Mouse (Mus musculus): ENCODE measurements around the gene Tmem129. TPM values are rescaled to one million over a fixed set of nuclear protein-coding genes. Genes with fewer than 3 reads are reported as not detected.

Gene Tmem129
- 32.5 and 35.3 TPM in 2 replicates for polyA plus RNA-seq (2015; fragmentation: Nextera tagmentation; extraction: Ambion mirVana)

DNA sequence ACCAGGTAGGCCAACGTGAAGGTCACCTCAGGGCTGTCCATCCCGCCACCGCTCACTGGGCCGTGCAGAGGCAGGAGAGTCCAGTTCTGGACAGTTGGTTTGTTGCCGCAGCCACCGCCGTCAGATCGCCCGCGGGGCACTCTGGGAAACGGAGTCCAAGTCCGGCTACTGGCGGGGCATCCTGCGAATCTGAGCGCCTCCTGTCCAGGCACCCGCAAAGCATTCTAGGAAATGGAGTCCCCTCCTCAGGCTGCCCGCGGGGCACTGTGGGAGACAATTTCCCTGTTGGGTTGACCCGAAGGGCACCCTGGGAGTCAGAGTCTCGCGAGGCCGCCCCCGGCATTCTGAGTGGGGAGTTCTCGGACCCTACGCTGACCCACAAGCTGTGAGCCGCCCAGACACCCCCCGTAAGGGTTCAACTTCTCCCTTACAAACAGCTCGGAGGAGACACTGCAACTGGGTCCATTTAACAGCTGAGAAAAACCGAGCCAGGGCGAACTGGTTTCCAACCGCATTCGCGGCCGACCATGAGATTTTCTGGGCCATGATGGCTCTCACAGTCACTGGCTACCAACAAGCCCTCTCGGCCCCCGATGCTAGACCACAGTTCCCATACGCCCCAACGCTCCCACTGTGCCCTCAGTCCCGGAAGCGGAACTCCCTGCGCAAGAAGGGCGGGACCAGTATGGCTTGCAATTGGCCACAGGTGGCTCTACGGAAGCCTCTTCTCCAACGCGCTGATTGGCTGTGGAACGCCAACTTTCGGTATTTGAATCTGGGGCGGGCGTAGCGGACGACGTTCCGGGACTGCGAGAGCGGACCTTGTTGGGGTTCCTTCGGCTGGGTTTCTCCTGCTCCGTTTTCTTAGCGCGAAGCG is at the start of gene Tmem129, which contains the start of gene Tacc3:
Gene Tmem129, minus strand, starts transcription at position 630 of the 877 bp plus-strand sequence.
Gene Tacc3, plus strand, starts transcription at position 342 of the 877 bp plus-strand sequence.
- Histone ChIP-seq H3K36me3 (ENCODE audit: control insufficient read depth, insufficient read depth, low read length) (0 out of 2 replicates have a peak, but pooled peaks cover 4% of the 10 kb centered on the region), H3K9me3 (ENCODE audit: control insufficient read depth, low read length) (no peaks in the 10 kb centered on the region), H3K4me3 (ENCODE audit: low read length) (peak within 1 kb of the TSS; percentile 86), H3K4me1 (ENCODE audit: control insufficient read depth, insufficient read depth, low read depth, low read length) (peaks cover 22% of the 10 kb centered on the region), H3K27me3 (replicated peaks; ENCODE audit: control insufficient read depth, insufficient read depth, low read length) (no peaks in the 10 kb centered on the region), H3K4me2 (ENCODE audit: low read length) (peak within 1 kb of the TSS; percentile 90), H3K9ac (ENCODE audit: low read depth, low read length) (peak within 1 kb of the TSS; percentile 84), H3K27ac (ENCODE audit: low read depth, low read length) (peak within 1 kb of the TSS; percentile 98)
- peak; percentile 97 for ATAC-seq
- under 1% methylated on average over 57 of the region's 60 CpGs for WGBS

GRCm38 (mm10) chr5:33707163-33707562 is 48.9 kb upstream of the Tmem129 start:
- H3K4me1 ChIP-seq (ENCODE audit: control insufficient read depth, insufficient read depth, low read depth, low read length): peaks cover 16% of the 10 kb centered on the region; the same call in 1 of the 2 replicates
- WGBS: 59% methylated on average over 4 of the region's 4 CpGs
- H3K9ac ChIP-seq (ENCODE audit: low read depth, low read length): no peak overlapping the region
- no peak overlapping the region for H3K27ac ChIP-seq (ENCODE audit: low read depth, low read length)
- 0 out of 2 replicates have a peak, but pooled peaks cover 2% of the 10 kb centered on the region for H3K27me3 ChIP-seq (replicated peaks; ENCODE audit: control insufficient read depth, insufficient read depth, low read length)
- no peak overlapping the region for H3K4me2 ChIP-seq (ENCODE audit: low read length)
- ATAC-seq: no peak
- no peaks in the 10 kb centered on the region for H3K36me3 ChIP-seq (ENCODE audit: control insufficient read depth, insufficient read depth, low read length)
- no peak overlapping the region for H3K4me3 ChIP-seq (ENCODE audit: low read length)
- no peaks in the 10 kb centered on the region for H3K9me3 ChIP-seq (ENCODE audit: control insufficient read depth, low read length)

DNA sequence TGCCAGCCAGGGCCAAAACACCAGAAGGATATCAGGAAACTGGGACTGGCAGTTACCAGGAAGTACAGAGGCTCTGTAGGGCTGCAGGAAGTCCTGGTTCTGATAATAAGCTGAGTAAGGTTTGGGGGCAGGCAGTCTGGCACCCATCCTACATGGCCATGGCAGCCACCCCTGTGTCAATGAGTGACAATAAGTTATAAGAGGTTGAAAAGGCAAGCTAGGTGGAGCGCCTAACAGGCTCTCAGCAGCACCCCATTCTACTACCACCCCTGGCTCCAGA is 48.1 kb upstream of the Tmem129 start:
- Histone ChIP-seq H3K4me2 (ENCODE audit: low read length) (no peak overlapping the region), H3K9me3 (ENCODE audit: control insufficient read depth, low read length) (no peaks in the 10 kb centered on the region), H3K9ac (ENCODE audit: low read depth, low read length) (peak overlapping the region; percentile 31; the same call in 1 of the 2 replicates), H3K36me3 (ENCODE audit: control insufficient read depth, insufficient read depth, low read length) (no peaks in the 10 kb centered on the region), H3K4me3 (ENCODE audit: low read length) (no peak overlapping the region), H3K27ac (ENCODE audit: low read depth, low read length) (peak overlapping the region; percentile 76; the same call in 1 of the 2 replicates), H3K4me1 (ENCODE audit: control insufficient read depth, insufficient read depth, low read depth, low read length) (peaks cover 16% of the 10 kb centered on the region; the same call in 1 of the 2 replicates), H3K27me3 (replicated peaks; ENCODE audit: control insufficient read depth, insufficient read depth, low read length) (0 out of 2 replicates have a peak, but pooled peaks cover 2% of the 10 kb centered on the region)
- ATAC-seq: no peak
- 86% methylated on average over 1 of the region's 1 CpGs for WGBS

DNA sequence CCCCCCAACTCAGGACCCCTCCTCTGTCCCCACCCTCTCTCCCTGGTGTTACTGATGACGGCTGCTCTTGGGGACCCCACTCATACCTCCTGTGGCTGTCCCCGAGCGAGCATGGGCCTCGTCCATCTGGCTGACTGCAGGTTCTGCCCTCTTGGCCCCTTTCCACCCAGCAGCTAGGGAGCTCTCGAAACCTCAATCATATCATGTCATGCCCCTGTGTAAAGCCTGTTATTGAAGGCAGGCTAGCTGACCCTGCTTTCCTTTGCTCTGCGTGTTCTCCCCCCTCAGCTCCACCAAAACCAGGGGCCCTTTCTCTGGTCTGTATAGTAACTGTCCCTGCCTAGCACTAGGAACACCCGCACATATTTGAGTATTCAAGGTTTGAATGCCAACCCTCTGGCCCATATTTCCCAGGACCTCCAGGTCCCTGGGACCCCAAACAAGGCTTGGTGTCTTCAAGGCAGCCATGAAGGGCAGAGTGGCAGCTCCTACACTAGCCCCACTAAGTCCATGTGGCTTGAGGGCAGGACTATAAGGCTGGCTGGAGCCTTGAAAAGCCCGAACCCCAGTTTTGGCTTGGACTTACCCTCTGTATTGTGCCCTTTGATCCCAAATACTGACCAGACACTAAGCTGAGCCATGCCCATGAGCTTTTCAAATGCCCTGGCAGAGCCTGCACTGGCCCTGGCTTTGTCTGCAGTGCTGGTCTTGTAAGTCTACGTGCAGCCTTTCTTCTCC is 47.6 kb upstream of the Tmem129 start:
- H3K36me3 ChIP-seq (ENCODE audit: control insufficient read depth, insufficient read depth, low read length): no peaks in the 10 kb centered on the region
- H3K4me2 ChIP-seq (ENCODE audit: low read length): no peak overlapping the region
- H3K4me3 ChIP-seq (ENCODE audit: low read length): no peak overlapping the region
- H3K4me1 ChIP-seq (ENCODE audit: control insufficient read depth, insufficient read depth, low read depth, low read length): peaks cover 16% of the 10 kb centered on the region; the same call in 1 of the 2 replicates
- H3K9ac ChIP-seq (ENCODE audit: low read depth, low read length): peak overlapping the region; percentile 31; the same call in 1 of the 2 replicates
- no peak for ATAC-seq
- H3K27me3 ChIP-seq (replicated peaks; ENCODE audit: control insufficient read depth, insufficient read depth, low read length): 0 out of 2 replicates have a peak, but pooled peaks cover 2% of the 10 kb centered on the region
- no peaks in the 10 kb centered on the region for H3K9me3 ChIP-seq (ENCODE audit: control insufficient read depth, low read length)
- 13% methylated on average over 9 of the region's 9 CpGs for WGBS
- peak overlapping the region; percentile 76 for H3K27ac ChIP-seq (ENCODE audit: low read depth, low read length)

DNA sequence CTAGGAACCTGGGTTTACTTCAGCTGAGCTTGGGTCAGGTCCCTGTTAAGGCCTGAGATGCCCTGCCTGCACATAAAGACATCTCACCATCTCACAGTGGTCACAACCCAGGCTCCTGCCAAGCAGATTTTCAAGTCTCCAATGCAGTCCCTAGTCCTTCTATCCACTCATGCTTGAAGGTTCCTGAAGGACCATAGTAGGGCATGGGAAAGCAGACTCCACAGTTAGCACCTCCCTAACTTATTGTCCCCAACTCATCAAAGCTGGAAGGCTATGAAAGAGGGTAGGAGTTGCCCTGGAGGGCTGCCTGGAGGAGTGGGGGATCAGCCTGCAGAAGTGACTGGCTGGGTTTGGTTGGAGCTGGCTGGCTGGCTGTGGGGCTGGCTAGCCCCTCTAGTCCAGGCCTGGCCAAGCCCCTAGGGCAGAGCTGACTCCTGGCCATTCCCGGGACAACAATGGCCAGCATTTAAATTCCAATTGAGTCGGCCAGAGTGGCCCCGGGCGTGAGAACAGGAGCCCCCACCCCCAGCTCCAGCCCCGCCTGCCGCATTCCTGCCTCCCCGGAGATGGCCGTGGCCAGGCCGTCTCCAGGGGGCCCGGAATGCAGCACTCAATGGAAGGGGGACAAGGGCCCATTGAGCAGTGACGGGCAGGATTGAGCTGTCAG is 46.9 kb upstream of the Tmem129 start:
- peaks cover 16% of the 10 kb centered on the region; the same call in 1 of the 2 replicates for H3K4me1 ChIP-seq (ENCODE audit: control insufficient read depth, insufficient read depth, low read depth, low read length)

GRCm38 (mm10) chr5:33703999-33704398 is 45.8 kb upstream of the Tmem129 start:
- no peaks in the 10 kb centered on the region for H3K9me3 ChIP-seq (ENCODE audit: control insufficient read depth, low read length)
- WGBS: 16% methylated on average over 8 of the region's 8 CpGs
- H3K4me2 ChIP-seq (ENCODE audit: low read length): no peak overlapping the region
- peak; percentile 62 for ATAC-seq
- peak overlapping the region; percentile 53 for H3K27ac ChIP-seq (ENCODE audit: low read depth, low read length)
- H3K4me1 ChIP-seq (ENCODE audit: control insufficient read depth, insufficient read depth, low read depth, low read length): peaks cover 16% of the 10 kb centered on the region; the same call in 1 of the 2 replicates
- H3K36me3 ChIP-seq (ENCODE audit: control insufficient read depth, insufficient read depth, low read length): no peaks in the 10 kb centered on the region
- 0 out of 2 replicates have a peak, but pooled peaks cover 2% of the 10 kb centered on the region for H3K27me3 ChIP-seq (replicated peaks; ENCODE audit: control insufficient read depth, insufficient read depth, low read length)
- no peak overlapping the region for H3K9ac ChIP-seq (ENCODE audit: low read depth, low read length)
- H3K4me3 ChIP-seq (ENCODE audit: low read length): no peak overlapping the region

More for the DNA sequence above, 46.9 kb upstream of the Tmem129 start:
- WGBS: 3% methylated on average over 10 of the region's 11 CpGs
- no peaks in the 10 kb centered on the region for H3K9me3 ChIP-seq (ENCODE audit: control insufficient read depth, low read length)
- ATAC-seq: peak; percentile 91
- no peak overlapping the region for H3K4me3 ChIP-seq (ENCODE audit: low read length)
- peak overlapping the region; percentile 76 for H3K27ac ChIP-seq (ENCODE audit: low read depth, low read length)
- no peaks in the 10 kb centered on the region for H3K36me3 ChIP-seq (ENCODE audit: control insufficient read depth, insufficient read depth, low read length)
- 0 out of 2 replicates have a peak, but pooled peaks cover 2% of the 10 kb centered on the region for H3K27me3 ChIP-seq (replicated peaks; ENCODE audit: control insufficient read depth, insufficient read depth, low read length)
- no peak overlapping the region for H3K9ac ChIP-seq (ENCODE audit: low read depth, low read length)
- H3K4me2 ChIP-seq (ENCODE audit: low read length): no peak overlapping the region

GRCm38 (mm10) chr5:33701832-33702231 is 43.6 kb upstream of the Tmem129 start:
- H3K36me3 ChIP-seq (ENCODE audit: control insufficient read depth, insufficient read depth, low read length): no peaks in the 10 kb centered on the region
- H3K4me3 ChIP-seq (ENCODE audit: low read length): no peak overlapping the region
- 79% methylated on average over 11 of the region's 11 CpGs for WGBS
- H3K27me3 ChIP-seq (replicated peaks; ENCODE audit: control insufficient read depth, insufficient read depth, low read length): peaks cover 7% of the 10 kb centered on the region; the same call in 1 of the 2 replicates
- no peaks in the 10 kb centered on the region for H3K9me3 ChIP-seq (ENCODE audit: control insufficient read depth, low read length)
- H3K4me1 ChIP-seq (ENCODE audit: control insufficient read depth, insufficient read depth, low read depth, low read length): peaks cover 16% of the 10 kb centered on the region
- no peak for ATAC-seq
- no peak overlapping the region for H3K4me2 ChIP-seq (ENCODE audit: low read length)
- no peak overlapping the region for H3K27ac ChIP-seq (ENCODE audit: low read depth, low read length)
- H3K9ac ChIP-seq (ENCODE audit: low read depth, low read length): no peak overlapping the region

- no peak overlapping the region for H3K4me2 ChIP-seq (ENCODE audit: low read length)
- H3K36me3 ChIP-seq (ENCODE audit: control insufficient read depth, insufficient read depth, low read length): no peaks in the 10 kb centered on the region
- no peak for ATAC-seq
- no peak overlapping the region for H3K4me3 ChIP-seq (ENCODE audit: low read length)
- H3K4me1 ChIP-seq (ENCODE audit: control insufficient read depth, insufficient read depth, low read depth, low read length): peaks cover 10% of the 10 kb centered on the region
- H3K9me3 ChIP-seq (ENCODE audit: control insufficient read depth, low read length): no peaks in the 10 kb centered on the region
- WGBS: 49% methylated on average over 13 of the region's 13 CpGs
- H3K9ac ChIP-seq (ENCODE audit: low read depth, low read length): no peak overlapping the region
- H3K27me3 ChIP-seq (replicated peaks; ENCODE audit: control insufficient read depth, insufficient read depth, low read length): peaks cover 17% of the 10 kb centered on the region
- no peak overlapping the region; the same call in 1 of the 2 replicates for H3K27ac ChIP-seq (ENCODE audit: low read depth, low read length)
These were observed 41.8 kb upstream of the Tmem129 start for GRCm38 (mm10) chr5:33700010-33700409.

All from hindbrain, embryonic 16.5 days (tissue).